Mouse (Mus musculus): ENCODE data around the gene Tedc1. TPM values are rescaled to one million over a fixed set of nuclear protein-coding genes. Genes with fewer than 3 reads are reported as not detected.

The Tedc1 gene
- polyA plus RNA-seq, 1 experiment from 2014 or later: 38.4 TPM

GRCm38 (mm10) chr12:113132567-113132966, 23.7 kb upstream of the Tedc1 start:
- no peak overlapping the region for H3K9ac ChIP-seq
- peak; percentile 82 for ATAC-seq (ENCODE audit: borderline replicate concordance, extremely low read depth, low FRiP score, low TSS enrichment)

GRCm38 (mm10) chr12:113133260-113133659, 23.0 kb upstream of the Tedc1 start:
- ATAC-seq (ENCODE audit: borderline replicate concordance, extremely low read depth, low FRiP score, low TSS enrichment): 0 out of 2 replicates have a peak, but pooled peaks have one; percentile 20
- no peak overlapping the region for H3K4me3 ChIP-seq
- peaks cover 97% of the 10 kb centered on the region for H3K36me3 ChIP-seq
- no peak overlapping the region for H3K4me2 ChIP-seq
- H3K9me3 ChIP-seq: no peaks in the 10 kb centered on the region
- H3K27me3 ChIP-seq: no peaks in the 10 kb centered on the region
- H3K4me1 ChIP-seq: peaks cover 27% of the 10 kb centered on the region
- WGBS: 83% methylated on average over 9 of the region's 9 CpGs
- H3K9ac ChIP-seq: no peak overlapping the region
- H3K27ac ChIP-seq: peak overlapping the region; percentile 60; the same call in 1 of the 2 replicates

More at GRCm38 (mm10) chr12:113132567-113132966, 23.7 kb upstream of the Tedc1 start:
- no peaks in the 10 kb centered on the region for H3K27me3 ChIP-seq
- peaks cover 98% of the 10 kb centered on the region for H3K36me3 ChIP-seq
- H3K4me1 ChIP-seq: peaks cover 23% of the 10 kb centered on the region; the same call in 1 of the 2 replicates
- no peak overlapping the region for H3K4me3 ChIP-seq
- H3K9me3 ChIP-seq: no peaks in the 10 kb centered on the region
- peak overlapping the region; percentile 60 for H3K27ac ChIP-seq
- H3K4me2 ChIP-seq: no peak overlapping the region
- WGBS: 34% methylated on average over 2 of the region's 2 CpGs

DNA sequence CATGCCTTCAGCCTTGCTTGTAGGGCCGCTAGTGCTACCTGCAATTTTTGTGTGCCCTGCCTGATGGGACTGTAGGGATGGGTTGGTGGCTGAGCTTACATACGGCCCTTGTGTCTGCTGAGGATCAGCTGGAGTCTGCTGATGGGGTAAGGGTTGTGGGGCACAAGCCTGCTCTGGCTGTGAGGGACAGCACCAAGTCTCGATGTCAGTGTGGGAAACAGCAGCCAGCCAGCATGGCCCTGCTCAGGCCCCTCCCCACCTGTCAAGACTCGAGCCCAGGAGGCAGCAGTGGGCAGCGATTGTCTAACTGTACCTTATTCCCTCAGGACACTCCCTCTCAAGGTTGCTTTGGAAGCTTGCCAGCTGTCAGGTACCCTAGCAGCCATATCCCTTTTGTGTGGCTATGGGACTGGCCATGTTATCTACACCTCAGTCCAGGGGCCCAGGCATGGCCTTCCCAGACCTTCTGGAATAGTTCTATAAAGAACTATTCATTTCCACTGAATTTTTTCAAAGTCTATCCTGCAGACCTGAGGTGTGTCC, 22.3 kb upstream of the Tedc1 start:
- Histone ChIP-seq H3K36me3 (peaks cover 91% of the 10 kb centered on the region), H3K4me1 (peaks cover 34% of the 10 kb centered on the region), H3K9me3 (no peaks in the 10 kb centered on the region), H3K4me2 (no peak overlapping the region), H3K4me3 (no peak overlapping the region), H3K27ac (no peak overlapping the region), H3K27me3 (no peaks in the 10 kb centered on the region), H3K9ac (no peak overlapping the region)
- no peak for ATAC-seq (ENCODE audit: borderline replicate concordance, extremely low read depth, low FRiP score, low TSS enrichment)
- 66% methylated on average over 5 of the region's 5 CpGs for WGBS

GRCm38 (mm10) chr12:113134502-113134901, 21.7 kb upstream of the Tedc1 start:
- Histone ChIP-seq H3K36me3 (peaks cover 86% of the 10 kb centered on the region), H3K4me1 (peaks cover 40% of the 10 kb centered on the region), H3K4me3 (no peak overlapping the region), H3K4me2 (no peak overlapping the region), H3K27me3 (no peaks in the 10 kb centered on the region), H3K27ac (no peak overlapping the region), H3K9ac (no peak overlapping the region), H3K9me3 (no peaks in the 10 kb centered on the region)
- WGBS: 83% methylated on average over 4 of the region's 4 CpGs
- no peak for ATAC-seq (ENCODE audit: borderline replicate concordance, extremely low read depth, low FRiP score, low TSS enrichment)

- WGBS: 83% methylated on average over 7 of the region's 7 CpGs
- no peak overlapping the region for H3K9ac ChIP-seq
- H3K4me3 ChIP-seq: no peak overlapping the region
- no peak overlapping the region for H3K4me2 ChIP-seq
- H3K9me3 ChIP-seq: no peaks in the 10 kb centered on the region
- peaks cover 77% of the 10 kb centered on the region for H3K36me3 ChIP-seq
- H3K27me3 ChIP-seq: no peaks in the 10 kb centered on the region
- H3K27ac ChIP-seq: no peak overlapping the region
- peaks cover 48% of the 10 kb centered on the region for H3K4me1 ChIP-seq
- no peak for ATAC-seq (ENCODE audit: borderline replicate concordance, extremely low read depth, low FRiP score, low TSS enrichment)
These were observed 20.8 kb upstream of the Tedc1 start for GRCm38 (mm10) chr12:113135401-113135800.

DNA sequence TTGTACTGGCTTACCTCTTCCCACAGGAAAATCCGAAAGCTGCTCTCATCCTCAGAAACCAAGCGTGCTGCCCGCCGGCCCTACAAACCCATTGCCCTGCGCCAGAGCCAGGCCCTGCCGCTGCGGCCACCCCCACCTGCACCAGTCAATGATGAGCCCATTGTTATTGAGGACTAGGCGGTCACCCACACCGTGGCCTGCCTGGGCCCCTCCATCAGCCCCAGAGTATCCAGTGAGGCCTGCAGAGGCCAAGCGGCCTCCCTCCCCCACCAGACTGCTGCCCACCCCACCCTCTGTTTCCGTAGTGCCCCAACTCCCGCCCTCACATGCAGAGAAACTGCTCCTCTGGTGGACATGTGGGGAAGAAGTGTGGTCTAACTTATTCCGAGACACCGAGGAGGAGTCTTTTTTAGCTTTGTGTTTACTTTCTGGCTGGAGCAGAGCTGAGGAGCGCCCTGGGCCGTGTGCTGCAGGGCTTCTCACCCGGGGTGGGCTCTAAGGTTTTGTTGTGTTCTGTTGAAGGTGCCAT, 19.7 kb upstream of the Tedc1 start:
- no peak overlapping the region for H3K27ac ChIP-seq
- H3K9ac ChIP-seq: no peak overlapping the region
- H3K36me3 ChIP-seq: peaks cover 65% of the 10 kb centered on the region
- no peaks in the 10 kb centered on the region for H3K9me3 ChIP-seq
- H3K27me3 ChIP-seq: no peaks in the 10 kb centered on the region
- no peak overlapping the region for H3K4me2 ChIP-seq
- no peak for ATAC-seq (ENCODE audit: borderline replicate concordance, extremely low read depth, low FRiP score, low TSS enrichment)
- peaks cover 59% of the 10 kb centered on the region for H3K4me1 ChIP-seq
- no peak overlapping the region for H3K4me3 ChIP-seq
- 71% methylated on average over 17 of the region's 17 CpGs for WGBS

DNA sequence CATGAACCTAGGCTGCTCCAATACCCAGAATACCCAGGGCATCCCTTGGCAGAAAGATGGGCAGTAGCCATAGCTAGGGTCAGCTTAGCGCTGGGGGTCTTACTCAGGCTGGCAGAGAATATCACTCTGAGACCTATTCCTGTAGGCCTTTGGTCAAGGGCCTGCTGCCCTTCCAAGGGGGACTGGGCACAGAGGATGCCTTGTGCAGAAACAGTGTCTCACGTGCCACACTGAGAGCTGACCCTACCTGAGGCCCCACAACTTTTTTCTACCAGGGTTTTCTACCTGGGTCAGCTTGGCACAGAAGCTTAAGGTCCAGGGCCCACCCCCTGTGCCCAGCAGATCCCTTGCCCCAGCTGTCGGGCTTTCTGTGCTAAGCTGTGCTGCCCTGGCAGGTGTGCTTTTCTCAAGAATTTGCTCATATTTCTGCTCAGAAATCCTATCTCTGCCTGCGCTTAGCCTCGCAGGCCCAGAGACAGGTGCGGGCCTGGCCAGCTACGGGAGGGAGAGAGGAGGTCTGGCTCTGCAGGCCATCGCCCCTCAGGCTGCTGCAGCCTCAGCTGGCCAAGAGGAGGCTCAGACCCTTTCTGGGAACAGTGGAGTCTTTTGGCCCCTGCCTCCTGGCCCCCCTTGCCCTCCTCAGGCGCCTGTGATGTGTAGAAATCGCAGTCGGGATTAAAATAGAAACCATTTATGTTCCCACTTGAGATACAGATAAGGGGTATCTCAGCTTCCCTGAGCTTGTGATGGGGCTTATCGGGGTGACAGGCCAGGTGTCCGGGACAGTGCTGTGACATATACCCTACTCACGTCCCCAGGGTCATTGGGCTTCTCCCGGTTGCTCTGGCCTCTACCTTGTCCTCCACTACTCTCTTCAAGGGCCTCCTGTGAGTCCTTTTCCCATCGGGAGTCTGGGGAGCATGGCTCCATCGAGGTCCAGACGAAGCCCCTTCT, 18.7 kb upstream of the Tedc1 start:
- ATAC-seq (ENCODE audit: borderline replicate concordance, extremely low read depth, low FRiP score, low TSS enrichment): no peak
- peaks cover 60% of the 10 kb centered on the region for H3K4me1 ChIP-seq
- H3K9me3 ChIP-seq: no peaks in the 10 kb centered on the region
- no peak overlapping the region for H3K27ac ChIP-seq
- H3K27me3 ChIP-seq: no peaks in the 10 kb centered on the region
- H3K4me2 ChIP-seq: no peak overlapping the region
- no peak overlapping the region for H3K9ac ChIP-seq
- H3K36me3 ChIP-seq: peaks cover 56% of the 10 kb centered on the region
- 78% methylated on average over 18 of the region's 18 CpGs for WGBS
- no peak overlapping the region for H3K4me3 ChIP-seq

GRCm38 (mm10) chr12:113138291-113138690, 17.9 kb upstream of the Tedc1 start:
- no peak for ATAC-seq (ENCODE audit: borderline replicate concordance, extremely low read depth, low FRiP score, low TSS enrichment)
- H3K36me3 ChIP-seq: peaks cover 49% of the 10 kb centered on the region
- no peaks in the 10 kb centered on the region for H3K27me3 ChIP-seq
- WGBS: 72% methylated on average over 6 of the region's 6 CpGs
- H3K9ac ChIP-seq: no peak overlapping the region
- H3K9me3 ChIP-seq: no peaks in the 10 kb centered on the region
- no peak overlapping the region for H3K4me3 ChIP-seq
- H3K27ac ChIP-seq: peak overlapping the region; percentile 94
- H3K4me2 ChIP-seq: no peak overlapping the region
- H3K4me1 ChIP-seq: peaks cover 60% of the 10 kb centered on the region

GRCm38 (mm10) chr12:113138901-113139864, 17.0 kb upstream of the Tedc1 start:
- WGBS: 34% methylated on average over 11 of the region's 11 CpGs
- H3K27ac ChIP-seq: peak overlapping the region; percentile 94
- H3K4me2 ChIP-seq: peak overlapping the region; percentile 83
- no peak overlapping the region for H3K9ac ChIP-seq
- peaks cover 60% of the 10 kb centered on the region for H3K4me1 ChIP-seq
- H3K4me3 ChIP-seq: peak overlapping the region; percentile 62
- no peak for ATAC-seq (ENCODE audit: borderline replicate concordance, extremely low read depth, low FRiP score, low TSS enrichment)
- no peaks in the 10 kb centered on the region for H3K27me3 ChIP-seq
- H3K9me3 ChIP-seq: no peaks in the 10 kb centered on the region
- H3K36me3 ChIP-seq: peaks cover 46% of the 10 kb centered on the region

DNA sequence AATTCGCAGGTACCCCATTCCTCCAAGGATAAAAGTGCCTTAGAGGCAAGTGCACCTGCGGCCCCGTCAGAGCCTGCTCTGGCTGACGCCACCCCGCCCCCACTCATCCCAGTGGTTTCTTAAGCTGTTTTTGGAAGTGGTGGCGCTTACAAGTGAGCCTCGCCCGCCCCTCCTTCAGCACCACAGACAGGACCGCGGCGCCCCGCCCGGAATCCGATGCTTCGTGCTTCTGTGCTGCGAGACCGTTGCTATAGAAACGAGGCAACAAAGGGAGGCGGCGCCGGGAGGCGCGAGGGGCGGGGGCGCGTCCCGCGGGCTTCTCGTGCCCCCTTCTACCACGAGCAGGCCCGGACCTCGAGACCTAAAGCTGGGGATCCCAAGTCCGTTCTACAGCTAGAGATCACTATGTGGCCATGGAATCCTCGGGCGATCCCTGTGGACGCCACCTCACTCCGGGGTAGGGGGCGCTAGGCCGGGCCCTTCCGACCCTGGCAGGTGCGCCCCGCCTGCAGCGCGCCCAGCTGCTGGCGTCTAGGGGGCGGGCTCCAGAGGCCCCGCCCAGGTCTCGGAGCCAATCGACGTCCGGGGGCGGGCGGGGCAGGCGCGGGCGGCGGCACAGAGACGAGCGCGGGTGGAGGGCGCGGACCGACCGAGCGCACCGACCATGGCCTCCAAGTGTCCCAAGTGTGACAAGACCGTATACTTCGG, 16.2 kb upstream of the Tedc1 start, which contains the start of gene Crip2:
Gene Crip2 (plus strand): TSS at position 329 of the 708 bp plus-strand sequence.
- no peaks in the 10 kb centered on the region for H3K9me3 ChIP-seq
- H3K27me3 ChIP-seq: no peaks in the 10 kb centered on the region
- peak within 1 kb of the TSS; percentile 94 for H3K27ac ChIP-seq
- peak; percentile 74 for ATAC-seq (ENCODE audit: borderline replicate concordance, extremely low read depth, low FRiP score, low TSS enrichment)
- 2% methylated on average over 68 of the region's 68 CpGs for WGBS
- H3K9ac ChIP-seq: peak within 1 kb of the TSS; percentile 63
- peak within 1 kb of the TSS; percentile 62 for H3K4me3 ChIP-seq
- H3K36me3 ChIP-seq: peaks cover 45% of the 10 kb centered on the region
- H3K4me1 ChIP-seq: peaks cover 60% of the 10 kb centered on the region
- peak within 1 kb of the TSS; percentile 83 for H3K4me2 ChIP-seq

Data from lung, embryonic 15.5 days (tissue).